Mouse (Mus musculus): Measurements from ENCODE around the gene Sp6.
A peak's percentile ranks its signal among the peaks of the same experiment; 100 is the strongest.

Sp6 gene

DNA sequence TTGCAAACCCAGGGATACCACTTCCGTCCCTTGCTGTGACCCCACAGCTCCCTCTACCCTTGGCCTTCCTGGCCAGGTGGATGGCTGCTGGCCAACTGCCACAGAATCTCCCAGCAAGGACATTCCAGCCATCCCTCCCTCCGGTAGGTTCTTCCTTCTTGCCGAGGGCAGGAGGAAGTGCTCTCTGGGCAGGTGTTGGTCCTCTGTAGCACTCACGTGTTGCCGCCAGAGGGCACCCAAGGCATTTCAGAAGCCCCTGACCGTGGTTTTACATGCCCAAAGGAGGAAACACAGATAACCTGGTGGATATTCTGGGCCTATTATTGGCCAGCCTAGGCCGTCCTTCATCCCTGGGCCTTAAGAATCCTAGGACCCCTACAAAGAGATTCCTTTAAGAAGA, 30.8 kb upstream of the Sp6 start:
- peak; percentile 56 for DNase-seq (ENCODE audit: low spot score)

DNA sequence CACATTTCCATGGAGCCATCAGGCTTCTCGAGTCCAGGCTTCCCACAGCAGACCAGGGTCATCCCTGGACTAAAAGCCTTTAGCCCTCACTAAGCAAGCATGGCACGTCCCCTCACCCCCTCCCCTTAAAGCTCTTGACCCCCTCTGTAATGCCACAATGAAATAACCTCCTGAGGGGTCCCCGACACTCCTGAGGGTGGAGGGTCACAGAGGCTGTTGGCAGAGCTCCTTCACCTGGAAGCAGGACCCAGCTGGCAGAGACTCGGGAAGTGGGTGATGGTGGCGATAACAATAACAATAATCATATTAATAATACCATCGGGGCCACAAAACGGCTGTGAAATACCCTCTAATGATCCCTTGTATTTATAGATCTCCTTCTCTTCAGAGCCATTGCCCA, 30.3 kb upstream of the Sp6 start, which contains the start of gene Sp2:
Gene Sp2 (minus strand): TSS at position 101 of the 400 bp plus-strand sequence.
- no peak for DNase-seq (ENCODE audit: low spot score)

DNA sequence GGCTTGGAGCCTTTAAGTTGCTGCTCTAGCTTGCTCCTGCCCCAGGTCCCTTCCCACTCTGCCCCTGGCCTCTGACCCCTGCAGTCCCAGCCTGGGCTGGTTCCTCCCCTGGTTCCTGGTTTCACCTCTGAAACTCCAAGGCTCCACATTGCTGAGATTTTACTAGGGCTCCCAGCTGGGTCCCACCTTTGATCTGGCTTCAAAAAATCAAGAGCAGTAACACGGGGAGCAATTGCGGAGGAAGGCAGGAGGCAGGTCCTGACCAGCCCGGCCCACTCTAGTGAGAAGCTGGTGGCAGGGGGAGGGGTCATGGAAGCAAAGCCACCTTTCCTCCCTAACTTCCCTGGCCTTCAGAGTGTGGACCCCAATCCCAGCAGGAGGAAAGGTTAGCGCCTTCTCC, 28.3 kb upstream of the Sp6 start:
- DNase-seq (ENCODE audit: low spot score) = no peak

DNA sequence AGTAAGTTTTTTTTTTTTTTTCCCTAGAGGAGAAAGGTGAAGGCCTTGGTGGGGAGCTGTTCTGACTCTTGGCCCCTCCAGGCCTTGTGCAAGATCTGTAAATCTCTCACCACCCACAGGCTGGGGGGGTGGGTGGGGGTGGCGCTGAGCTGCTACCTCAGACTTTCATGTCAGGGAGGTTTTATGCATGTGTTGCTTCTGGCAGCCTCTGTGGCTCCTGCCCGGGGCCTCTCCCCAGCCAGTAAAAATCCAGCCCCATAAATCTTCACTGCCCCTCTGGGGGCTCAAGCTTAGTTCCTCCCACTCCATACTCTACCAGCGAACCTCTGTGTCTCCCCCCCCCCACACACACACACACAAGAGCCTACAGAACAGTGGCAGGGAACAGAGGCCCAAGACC, 26.7 kb upstream of the Sp6 start:
- no peak for DNase-seq (ENCODE audit: low spot score)

DNA sequence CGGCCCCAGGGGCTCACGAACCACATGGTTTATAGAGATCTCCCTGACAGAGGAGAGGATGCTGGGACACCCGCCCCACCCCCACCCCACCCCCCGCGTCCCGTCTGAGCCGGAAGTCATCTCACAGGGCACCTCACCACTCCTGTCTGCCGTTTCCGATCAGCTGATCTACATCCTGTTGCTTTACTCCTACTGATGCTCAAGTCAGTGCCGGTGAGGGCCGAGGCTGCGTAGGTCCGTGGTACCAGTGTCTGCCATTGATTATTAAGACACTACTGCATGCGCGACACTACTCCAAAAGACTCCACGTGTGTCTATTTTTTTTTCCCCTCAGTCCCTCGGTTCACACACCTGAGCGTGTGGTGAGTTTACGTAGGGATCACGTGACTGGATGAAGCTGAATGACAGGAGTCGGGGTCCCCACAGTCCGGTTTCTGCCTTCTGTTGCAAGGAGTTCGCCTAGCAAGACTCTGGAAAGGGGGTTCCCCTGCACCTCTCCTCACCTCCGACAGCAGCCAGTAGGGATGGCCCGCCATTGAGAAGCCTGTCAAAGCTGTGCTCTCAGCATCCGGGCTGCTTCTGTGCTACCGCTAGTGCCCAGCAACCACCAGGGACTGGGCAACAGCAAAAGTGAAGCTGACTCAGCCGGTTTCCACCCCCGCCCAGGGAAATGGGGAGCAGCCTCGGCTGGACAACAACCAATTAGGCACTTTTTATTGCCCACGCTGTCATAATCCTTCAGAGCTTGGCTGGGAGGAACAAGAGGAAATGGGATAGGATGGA, 25.1 kb upstream of the Sp6 start:
- no peak for DNase-seq (ENCODE audit: low spot score)

DNA sequence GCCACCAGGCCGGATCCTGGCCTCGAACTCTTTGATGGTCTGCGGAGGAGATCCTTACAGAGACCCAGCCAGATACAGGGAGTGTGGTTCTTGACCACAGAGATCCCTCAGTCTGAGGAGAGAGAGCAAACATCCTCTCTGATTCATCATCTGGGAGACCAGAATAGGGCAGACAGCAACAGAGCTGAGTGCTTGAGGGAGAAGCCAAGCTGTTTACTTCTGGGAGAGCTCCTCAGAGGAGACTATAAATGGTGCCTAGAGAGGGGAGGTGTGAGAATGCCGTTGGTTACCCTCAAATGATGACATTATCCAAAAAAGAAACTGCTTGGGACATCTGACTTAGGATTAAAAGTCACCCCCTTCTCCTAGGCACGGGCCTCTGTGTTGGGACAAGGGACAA, 21.7 kb upstream of the Sp6 start:
- no peak for DNase-seq (ENCODE audit: low spot score)

DNA sequence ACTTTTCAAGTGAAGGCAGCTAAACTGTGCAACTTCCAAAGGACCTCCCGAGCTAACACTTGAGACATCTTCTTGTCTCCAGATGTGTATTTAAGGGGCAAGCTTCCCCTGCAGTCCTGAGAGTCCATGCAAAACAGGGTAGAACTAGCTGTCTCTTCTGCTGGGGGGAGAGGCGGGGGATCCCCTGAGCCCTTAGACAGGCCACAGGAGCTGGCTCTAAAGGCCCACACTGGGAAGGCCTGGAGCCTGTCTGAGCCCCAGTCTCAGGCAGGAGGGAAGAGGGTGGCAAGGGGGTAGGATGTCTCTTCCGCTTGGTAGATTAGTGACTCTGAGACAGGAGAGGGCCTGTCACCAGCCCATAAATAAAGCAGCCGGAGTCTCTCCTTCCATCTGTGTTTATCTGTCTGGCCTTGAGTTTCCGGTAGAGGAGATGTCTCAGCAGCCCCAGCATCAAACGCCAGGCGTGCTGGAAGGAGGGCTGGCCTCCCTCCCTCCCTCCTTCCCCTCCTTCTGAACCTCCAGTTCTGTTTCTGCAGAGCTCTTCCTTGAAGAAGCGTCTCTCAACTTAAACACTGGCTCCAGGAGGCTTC, 20.4 kb upstream of the Sp6 start:
- no peak for DNase-seq (ENCODE audit: low spot score)

DNA sequence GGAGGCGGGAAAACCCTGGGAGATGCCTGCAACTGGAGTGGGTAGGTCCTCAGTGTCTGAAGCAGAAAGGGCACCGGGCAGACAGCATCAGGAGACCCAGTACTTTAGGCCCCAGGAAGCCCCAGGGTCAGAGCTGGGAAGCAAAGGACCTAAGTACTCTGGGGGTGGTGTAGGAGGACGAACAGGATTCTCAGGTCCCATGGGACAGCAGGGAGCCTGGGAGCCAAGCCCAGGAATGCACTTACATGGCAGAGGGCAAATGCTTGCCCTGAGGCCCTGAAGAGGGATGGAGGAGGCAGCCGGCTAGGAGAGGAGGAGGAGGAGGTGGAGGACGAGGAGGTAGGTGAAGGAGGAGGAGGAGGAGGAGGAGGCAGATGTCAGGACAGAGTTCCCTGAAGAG, 18.2 kb upstream of the Sp6 start:
- no peak for DNase-seq (ENCODE audit: low spot score)

DNA sequence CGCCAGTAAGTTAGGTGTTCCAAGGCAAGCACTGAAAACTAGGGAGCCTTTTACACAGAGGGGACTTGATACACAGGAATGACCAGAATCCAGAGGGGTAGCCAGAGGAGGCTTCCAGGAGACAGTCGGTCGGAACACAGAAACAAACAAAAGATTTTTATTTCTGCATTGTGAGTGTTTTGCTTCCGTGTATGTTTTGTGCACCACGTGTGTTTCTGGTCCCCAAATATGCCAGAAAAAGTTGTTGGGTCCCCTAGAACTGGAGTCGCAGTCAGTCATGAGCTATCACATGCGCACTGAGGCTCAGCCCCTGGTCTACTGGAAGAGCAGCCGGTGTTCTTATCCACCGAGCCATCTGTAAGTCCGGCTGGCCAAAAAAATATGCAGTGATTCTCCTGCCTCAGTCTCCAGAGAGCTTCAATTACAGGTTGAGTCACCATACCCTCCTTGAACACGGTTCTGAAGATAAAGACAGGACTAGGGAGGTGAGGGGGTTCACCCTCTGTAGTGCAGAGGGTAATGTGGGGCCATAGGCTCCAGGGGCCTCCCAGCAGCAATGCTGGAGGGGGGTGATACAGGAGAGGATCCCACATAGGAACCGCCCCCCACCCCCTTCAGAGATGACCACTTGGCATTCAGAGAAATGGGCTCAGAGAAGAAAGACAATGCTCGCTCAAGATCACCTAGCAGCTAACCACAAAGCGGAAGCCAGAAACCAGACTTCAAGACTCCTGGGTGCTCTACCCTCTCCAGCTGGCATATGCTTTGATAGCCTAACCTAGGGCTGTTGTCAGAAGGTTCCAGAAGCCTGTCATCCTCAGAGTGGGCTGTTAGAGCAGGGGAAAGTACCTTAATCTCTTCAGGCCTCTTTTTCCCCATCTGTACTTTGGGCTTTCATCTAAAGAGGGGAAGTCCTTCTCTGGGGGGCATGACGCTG, 17.1 kb upstream of the Sp6 start:
- DNase-seq (ENCODE audit: low spot score) = no peak

DNA sequence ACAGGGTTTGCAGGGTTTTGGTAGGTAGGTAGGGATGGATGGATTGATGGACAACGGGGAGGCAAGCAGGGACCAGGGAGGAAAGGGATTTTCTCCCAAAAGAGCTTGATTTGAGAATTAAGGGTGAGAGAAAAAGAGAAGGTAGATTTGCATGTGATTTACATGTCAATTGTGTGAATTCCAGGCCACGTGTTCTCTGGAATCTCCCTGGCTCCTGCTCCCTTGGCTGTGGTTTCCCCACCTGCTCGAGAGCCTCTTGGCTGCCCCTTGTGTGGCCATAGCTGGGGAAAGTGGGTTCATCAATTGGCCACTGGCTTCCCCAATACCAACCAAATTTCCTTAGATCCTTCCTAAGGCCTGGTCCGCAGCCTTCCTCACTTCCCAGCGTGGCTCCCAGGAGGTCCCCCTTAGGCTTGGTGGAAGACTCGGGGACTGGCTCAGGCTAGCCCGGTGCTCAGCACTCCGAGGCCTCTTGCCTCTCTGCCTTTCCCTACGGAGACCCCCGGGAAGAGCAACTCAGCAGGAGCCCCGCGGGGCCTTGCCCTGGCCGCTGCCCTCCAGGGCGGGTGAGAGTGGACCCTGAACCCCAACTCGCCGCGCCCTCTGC, 16.3 kb upstream of the Sp6 start:
- no peak for DNase-seq (ENCODE audit: low spot score)

DNA sequence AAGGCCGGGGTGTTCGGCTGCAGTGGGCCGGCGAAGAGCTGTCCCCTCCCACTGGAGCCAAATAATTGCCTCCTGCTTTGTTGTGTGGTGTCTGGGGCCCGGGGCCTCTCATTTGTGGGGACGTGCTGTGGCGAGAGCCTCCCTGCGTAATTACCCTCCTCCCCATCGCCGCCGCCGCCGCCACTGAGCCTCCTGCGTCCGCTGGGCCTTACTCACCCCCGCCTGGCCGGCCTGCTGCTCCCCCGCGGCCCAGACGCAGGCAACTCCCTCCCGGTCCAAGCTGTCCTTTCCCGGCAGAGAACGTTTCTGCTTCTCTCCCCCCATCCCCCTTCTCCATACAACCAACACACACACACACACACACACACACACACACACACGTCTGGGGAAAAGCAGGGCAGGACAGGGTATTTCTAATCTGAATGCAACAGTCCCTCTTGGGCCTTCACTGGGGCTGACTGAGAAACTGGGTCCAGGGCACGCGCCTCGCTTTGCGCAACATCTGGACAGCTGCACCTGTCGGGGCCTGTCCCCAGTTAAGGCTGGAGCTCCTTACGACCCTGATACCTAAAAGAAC, 15.7 kb upstream of the Sp6 start:
- DNase-seq (ENCODE audit: low spot score) = peak; percentile 22

DNA sequence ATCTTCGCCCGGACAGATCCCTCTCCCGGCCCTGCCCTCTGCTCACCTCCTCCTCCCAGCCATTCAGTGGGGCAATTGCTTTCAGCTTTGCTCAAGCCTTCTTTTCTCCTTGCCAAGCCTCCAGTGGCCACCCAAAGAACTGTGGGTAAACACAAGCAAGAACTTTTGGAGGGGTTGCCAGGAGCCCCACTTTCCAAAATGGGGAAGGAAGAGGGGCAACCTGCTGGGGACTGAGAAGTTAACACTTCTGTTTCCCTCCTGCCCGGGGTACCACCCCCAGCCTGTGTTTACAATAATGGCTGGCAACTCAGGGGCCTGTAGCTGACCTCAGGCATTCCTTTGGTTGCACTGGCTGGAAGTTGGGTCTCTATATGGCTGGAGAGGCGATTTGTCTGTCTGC, 10.0 kb upstream of the Sp6 start:
- DNase-seq (ENCODE audit: low spot score) = no peak

DNA sequence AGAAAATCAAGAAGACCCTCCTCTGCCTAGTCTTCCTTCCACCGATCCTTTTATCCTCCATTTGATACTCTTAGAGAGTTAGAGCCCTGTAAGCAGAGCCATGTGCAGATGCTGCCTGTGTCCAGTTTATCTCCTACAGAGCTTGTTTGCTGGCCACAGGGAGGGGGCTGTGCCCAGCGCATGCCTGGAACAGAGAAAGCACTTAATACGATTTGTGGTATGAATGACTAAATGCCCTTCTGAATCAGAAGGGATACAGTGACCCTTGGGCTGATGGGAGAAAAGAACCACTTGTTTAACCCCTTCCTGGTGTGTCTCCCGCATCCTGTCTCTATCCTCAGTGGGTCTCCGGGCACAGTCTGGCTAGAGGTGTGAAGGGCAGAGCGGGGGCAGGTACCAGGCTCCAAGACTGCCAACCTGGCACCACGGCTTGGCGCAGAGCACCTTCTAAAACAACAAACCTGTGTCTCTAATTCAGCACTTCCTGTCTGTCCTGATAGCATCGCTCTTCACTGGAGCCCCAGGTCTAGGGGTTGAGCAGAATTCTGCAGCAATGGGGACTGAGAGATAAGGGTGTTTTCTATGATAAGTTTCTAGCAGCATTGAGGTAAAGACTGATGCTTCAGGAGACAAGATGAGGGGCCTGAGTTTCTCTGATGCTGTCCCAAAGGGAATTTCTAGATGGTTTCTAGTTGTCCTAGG, 6.0 kb upstream of the Sp6 start:
- DNase-seq (ENCODE audit: low spot score) = no peak

DNA sequence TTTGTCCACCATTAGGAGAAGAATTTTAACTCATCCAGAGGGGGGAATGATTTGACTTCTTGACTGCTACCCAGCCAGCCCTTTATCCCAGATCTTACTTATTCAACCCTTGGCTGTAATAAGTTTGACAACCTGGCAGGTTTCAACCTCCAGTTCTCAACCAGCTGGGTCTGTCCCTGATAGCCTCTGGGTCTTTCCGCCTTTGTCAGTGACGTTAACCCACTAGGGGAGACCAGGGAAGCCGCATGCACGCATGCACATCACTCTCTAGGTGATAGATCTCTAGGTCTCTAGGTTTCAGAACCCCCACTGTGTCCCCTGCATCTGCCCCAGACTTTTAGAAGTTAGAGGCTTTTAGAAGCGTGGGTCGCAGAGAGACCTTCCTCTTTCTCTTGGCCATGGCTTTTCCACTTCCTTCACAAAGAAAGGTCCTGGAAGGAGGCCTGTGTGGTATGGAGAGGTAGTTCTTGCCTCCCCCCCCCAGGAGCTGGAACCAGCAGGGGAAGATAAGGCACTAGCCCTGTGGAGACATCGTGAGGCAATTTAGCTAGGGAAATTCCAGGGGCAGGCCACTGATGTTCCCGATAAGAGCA, 3.9 kb upstream of the Sp6 start:
- DNase-seq (ENCODE audit: low spot score) = no peak

DNA sequence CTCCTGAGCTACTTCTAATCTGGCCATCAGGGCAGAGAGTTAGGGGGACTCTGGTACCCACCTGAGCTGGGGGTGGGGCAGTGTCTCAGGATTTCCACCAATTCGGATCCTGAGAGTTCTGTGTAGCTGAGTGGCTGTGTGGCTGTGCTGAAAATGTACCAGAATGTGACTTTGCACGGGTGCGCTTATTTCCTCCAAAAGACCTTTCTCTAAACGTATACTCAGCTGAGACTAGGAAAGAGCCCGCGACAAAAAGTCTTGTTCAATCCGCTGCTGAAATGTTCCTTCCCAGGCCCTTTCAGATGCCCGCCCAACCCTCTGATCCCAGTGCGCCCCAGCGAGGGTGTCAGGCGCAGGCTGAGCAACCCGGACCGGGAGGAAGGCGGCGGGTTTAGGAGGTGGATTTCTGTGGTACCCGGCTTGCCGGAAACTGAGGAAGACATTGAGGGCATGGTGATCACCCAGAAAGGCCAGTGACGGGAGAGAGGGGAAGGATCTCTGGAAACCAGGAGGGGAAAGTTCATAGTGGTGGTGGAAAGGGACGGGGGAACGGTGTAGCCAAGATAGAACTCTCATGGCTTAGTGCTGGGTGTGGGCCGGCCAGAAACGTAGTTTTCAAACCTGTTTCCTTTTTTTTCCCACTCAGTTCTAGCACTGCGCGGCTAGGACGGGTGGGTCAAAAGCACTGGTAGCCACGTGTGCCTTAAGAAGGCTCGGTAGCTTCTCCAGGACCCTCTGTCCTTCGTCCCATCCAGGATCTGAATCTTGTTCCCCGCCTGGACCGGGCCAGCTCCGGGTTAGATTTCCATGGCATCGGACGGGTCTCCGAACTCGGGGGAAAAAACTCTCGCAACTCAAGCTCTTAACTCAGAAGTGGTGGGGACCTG, 4.7 kb downstream of the Sp6 start:
- no peak for DNase-seq (ENCODE audit: low spot score)

DNA sequence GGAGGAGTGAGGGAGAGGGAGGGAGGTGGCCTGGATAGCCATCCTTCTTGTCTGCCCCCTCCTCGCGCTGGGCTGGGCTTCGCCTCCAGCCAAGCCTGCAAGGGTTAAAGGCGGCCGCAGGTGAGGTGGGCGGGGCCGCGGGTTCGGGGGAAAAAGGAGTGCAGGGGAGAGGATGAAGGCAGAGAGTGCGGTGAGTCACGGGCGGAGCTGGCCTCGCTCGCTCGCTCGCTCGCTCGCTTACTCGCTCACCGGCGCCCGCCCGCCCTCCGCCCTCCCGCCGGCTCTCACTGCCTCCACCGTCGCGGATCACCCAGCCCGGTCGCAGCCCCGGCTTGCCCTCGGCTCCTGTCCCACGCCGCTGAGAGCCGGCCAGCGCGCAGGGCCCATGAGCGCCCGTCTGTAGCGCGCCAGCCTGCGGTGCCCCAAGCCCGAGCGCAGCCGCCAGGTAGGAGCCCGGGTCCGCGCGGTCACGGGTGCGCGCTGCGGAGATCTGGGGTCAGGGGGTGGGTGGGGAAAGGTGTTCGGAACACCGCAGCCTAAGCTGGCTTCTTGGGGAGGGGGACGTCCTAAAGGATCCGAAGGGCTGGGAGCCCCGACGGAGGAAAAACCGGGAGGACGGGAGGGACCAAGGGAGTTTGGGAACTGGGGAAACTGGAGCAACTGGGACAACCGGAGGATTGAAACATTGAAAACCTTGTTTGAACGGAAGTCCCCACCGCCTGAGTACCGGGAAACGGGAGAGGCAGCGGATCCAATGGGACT, 5.6 kb downstream of the Sp6 start:
- no peak for DNase-seq (ENCODE audit: low spot score)

DNA sequence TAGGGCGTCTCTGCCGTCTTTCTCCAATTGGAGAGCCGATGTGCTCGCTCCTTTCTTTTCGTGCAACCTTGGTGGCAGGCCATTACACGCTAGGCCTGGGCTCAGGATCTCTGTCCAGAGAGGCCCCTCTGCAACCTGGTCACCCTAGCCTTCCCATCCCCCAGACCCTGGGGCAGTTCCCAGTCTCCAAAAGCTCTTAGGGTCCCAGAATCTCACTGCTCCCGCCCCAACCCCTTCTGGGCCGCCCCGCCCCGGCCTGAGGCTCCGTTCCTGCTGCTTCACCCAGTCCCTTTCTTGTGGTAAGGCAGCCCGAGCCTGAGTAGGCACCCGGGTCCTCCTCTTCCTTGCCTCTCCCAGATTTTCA, 6.1 kb downstream of the Sp6 start:
- DNase-seq (ENCODE audit: low spot score) = no peak

DNA sequence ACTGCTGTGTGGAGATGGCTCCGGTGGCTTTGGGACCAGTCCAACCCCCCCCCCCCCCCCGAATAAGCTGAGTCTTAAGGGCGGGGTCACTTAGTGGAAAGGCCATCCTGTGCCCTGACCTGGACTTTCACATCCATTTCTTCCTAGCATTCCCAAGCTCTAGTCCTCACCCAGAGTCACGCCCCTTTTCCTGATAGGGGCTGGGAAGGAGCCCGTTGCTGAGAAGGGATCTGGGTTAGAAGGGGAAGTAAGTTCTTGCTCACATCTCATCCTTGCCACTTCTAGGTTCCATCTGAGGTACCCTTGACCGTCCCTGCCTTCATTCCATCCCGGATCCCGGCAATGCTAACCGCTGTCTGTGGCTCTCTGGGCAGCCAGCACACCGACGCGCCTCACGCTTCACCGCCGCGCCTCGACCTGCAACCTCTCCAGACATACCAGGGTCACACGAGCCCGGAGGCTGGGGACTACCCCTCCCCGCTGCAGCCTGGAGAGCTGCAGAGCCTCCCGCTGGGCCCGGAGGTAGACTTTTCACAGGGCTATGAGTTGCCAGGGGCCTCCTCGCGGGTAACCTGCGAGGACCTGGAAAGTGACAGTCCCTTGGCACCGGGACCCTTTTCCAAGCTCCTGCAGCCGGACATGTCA, 8.0 kb downstream of the Sp6 start:
- no peak for DNase-seq (ENCODE audit: low spot score)
